Mouse (Mus musculus): ENCODE results near the gene Crabp2. TPM values are rescaled to one million over a fixed set of nuclear protein-coding genes. Genes with fewer than 3 reads are reported as not detected.

Crabp2 gene
- total RNA-seq, 2 experiments from 2014 or later: 1.3 to 3.5 TPM

DNA sequence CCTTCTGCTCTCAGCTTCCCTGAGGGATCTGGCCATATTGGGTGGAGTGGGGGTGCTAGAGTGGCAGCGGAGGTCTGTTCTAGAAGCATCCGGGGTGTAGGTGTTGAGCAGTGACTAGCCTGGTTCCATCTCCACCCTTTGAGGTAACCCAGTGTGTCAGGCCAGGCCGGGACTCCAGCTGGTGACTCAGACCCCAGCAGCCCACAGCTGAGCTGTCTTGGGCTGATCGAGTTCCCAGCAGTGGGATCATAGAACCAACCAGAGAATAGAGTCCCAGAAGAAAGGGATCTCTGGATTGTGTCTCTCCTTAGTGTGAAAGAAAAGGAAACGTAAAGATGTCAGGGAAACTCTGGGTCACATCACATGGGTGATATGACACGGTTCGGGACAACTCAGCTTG, 10.9 kb downstream of the Crabp2 start:
- DNase-seq: no peak

DNA sequence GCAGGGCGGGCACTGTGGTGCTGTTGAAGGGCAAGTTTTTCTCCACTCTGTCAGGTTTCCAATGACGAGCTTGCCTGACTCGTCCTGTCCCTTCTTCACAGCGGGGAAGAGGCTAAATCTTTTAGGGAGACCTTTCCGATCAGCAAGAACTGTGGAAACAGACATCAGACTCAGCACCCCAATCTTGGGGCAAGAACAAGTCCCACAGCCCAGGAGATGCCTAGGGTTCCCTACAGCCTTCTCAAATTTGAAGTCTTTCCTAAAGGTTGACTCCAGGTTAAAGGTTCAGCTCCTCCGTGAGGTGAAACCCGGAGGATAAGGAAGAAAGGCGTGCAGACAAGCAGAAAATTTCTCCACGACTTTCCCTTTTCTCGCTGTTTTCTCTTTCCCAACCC, 11.7 kb downstream of the Crabp2 start:
- DNase-seq: no peak

DNA sequence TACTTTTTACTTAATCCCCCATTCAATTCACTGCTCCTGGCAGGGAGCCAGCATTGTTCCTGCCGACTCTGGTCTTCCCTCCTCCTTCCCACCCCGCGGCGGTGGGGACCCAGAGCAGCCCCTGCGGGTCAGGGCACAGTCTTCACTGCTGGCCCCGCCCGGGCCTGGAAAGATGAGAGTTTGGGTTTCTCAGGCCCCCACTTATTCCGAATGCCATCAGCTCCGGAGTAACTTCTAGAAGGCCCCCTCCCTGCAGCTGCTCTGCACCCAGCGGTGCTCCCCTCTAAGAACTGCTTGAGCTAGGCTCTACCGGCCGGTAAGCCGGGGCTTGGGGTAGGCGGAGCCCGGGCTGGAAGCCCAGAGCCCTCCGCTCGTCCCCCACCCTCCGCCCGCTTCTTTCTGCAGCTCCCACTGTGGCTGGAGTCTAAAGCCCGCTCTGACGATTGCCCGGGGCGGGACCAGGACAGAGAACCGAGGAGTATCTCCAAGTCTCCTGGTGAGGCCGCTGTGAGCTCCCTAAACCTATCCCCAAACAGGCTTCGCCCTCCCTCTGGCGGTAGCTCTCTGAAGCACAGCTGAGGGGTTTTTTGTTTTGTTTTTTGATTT, 12.2 kb downstream of the Crabp2 start:
- peak; percentile 76 to 78 for DNase-seq

DNA sequence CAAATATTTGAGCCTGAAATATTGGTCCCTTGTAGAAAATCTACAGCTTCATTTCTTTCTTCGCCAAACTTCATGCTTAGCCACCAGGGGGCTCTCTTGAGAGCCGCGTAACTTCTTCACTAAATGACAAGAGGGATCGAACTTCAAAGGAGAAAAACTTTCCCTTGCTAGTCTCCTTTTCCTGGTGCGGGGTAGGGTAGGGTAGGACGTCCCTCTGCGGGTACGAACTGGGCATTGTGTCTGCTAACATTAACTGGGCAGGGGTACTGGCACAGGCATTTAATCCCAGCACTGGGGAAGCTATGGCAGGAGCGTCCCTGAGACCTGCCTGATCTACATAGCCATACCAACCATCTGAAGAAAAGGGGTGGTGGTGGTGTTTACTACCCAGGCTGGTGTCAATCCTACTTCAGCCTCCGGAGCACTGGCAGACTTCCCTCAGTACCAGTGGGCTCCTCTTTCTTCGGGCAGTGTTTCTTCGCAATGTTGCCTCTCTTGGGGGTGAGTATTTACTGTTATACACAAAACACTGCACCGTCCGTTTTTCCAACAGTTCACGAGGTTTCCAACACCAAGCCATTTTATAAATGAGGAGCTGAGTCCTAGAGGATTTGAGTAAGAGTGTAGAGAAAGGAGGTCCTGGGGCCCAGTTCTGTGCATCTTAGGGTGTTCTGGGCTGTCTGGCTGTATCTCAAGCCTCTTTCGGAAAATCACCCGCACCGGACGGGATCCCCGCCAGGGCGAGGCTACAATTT, 21.9 kb downstream of the Crabp2 start:
- DNase-seq: peak in 1 of 2 experiments; percentile 46

- DNase-seq: no peak
These were observed 22.5 kb downstream of the Crabp2 start, which contains the start of gene Nes for GRCm38 (mm10) chr3:87970939-87971488. Gene Nes (plus strand): TSS chr3:87971078.

DNA sequence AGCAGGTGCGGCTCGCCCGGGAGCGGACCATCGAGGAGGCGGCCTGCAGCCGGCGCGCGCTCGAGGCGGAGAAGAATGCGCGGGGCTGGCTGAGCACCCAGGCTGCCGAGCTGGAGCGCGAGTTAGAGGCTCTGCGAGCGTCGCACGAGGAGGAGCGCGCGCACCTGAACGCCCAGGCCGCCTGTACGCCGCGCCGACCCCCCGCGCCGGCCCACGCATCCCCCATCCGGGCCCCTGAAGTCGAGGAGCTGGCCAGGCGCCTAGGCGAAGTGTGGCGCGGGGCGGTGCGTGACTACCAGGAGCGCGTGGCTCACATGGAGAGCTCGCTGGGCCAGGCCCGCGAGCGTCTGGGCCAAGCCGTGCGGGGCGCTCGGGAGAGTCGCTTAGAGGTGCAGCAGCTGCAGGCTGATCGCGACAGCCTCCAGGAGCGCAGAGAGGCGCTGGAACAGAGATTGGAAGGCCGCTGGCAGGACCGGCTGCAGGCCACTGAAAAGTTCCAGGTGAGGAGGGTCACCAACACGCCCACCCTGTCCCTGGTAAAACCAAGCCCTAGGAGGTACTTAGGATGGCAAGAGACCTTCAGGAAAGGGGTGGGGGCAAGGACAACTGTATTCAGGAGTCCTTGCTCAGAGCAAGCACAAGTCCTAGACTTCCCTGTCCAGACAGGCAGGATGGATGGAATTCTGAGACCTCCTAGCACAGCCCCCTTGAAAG, 23.2 kb downstream of the Crabp2 start:
- no peak for DNase-seq

GRCm38 (mm10) chr3:87972203-87972664, 23.8 kb downstream of the Crabp2 start:
- DNase-seq: no peak

GRCm38 (mm10) chr3:87972776-87973175, 24.3 kb downstream of the Crabp2 start:
- no peak for DNase-seq

GRCm38 (mm10) chr3:87973593-87974380, 25.3 kb downstream of the Crabp2 start:
- no peak for DNase-seq

- DNase-seq: no peak
These were observed 26.0 kb downstream of the Crabp2 start for GRCm38 (mm10) chr3:87974381-87974987.

GRCm38 (mm10) chr3:87979493-87979892, 31.0 kb downstream of the Crabp2 start:
- DNase-seq: no peak

- no peak for DNase-seq
These were observed 31.6 kb downstream of the Crabp2 start for GRCm38 (mm10) chr3:87980085-87980484.

DNA sequence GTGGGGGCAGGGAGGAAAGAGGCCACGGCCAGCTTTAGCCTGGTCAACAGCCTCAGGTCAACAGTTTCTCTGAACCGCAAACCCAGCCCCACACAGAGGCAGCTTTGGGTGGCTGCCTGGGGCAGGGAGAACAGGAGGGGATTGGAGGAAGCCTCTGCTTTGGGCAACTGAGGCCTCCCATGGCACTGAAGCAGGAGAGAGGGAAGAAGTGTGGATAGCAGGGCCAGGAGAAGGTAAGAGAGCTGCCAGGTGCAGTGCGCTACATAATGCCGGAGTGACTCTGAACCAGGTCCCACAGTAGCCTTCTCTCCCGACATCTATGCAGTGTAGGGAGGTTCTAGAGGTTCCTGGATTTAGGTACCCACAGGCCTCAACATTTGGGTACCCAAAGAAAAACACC, 32.3 kb downstream of the Crabp2 start:
- no peak for DNase-seq

DNA sequence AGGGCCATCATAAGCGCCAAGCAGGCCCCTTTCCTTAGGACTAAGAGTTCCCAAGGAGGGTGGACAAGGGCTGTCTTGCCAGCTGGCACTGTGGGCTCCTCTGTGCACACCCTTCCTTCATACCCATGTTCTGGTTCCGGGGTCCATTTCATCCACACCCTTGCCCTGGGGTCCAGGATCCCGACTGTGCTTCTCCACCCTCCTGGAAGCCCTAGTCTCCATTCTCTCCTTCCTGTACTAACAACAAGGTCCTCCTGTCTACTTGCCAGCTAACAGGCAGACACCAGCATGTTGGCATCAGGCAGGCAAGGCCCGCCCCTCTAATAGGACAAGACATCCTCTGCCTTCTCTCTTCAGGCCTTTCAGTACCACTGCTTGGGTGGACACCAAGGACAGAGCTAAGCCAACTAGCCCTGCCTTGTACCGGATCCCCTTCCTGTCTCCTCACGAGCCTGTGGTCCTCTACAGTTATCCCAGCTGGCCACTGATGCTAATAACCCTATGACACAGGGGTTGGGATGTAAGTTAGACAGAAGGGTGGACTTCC, 32.8 kb downstream of the Crabp2 start:
- DNase-seq: no peak

- DNase-seq: no peak
These were observed 33.7 kb downstream of the Crabp2 start for GRCm38 (mm10) chr3:87981894-87982835.

- DNase-seq: no peak
These were observed 34.6 kb downstream of the Crabp2 start for GRCm38 (mm10) chr3:87982836-87983601.

DNA sequence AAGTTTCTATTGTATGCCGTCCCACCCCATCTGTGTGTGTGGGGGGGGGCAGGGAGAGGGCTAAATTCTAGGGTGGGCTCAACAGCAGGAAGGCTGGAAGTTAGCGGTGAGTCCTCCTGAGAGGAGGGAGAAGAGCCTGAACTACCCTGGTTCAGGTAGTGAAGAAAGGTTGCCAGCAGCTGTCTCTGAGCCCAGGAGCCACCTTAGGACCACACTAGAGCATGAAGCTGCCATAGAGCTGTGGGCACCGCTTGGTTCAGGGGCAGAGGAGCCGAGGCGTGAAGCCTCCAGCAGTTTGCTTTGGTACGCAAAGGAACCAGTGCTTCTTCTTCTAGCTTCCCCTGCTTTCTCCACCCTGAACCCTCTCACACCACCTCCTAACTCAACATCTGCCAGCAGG, 35.2 kb downstream of the Crabp2 start:
- DNase-seq: no peak

- no peak for DNase-seq
These were observed 35.6 kb downstream of the Crabp2 start for GRCm38 (mm10) chr3:87984094-87984493.

DNA sequence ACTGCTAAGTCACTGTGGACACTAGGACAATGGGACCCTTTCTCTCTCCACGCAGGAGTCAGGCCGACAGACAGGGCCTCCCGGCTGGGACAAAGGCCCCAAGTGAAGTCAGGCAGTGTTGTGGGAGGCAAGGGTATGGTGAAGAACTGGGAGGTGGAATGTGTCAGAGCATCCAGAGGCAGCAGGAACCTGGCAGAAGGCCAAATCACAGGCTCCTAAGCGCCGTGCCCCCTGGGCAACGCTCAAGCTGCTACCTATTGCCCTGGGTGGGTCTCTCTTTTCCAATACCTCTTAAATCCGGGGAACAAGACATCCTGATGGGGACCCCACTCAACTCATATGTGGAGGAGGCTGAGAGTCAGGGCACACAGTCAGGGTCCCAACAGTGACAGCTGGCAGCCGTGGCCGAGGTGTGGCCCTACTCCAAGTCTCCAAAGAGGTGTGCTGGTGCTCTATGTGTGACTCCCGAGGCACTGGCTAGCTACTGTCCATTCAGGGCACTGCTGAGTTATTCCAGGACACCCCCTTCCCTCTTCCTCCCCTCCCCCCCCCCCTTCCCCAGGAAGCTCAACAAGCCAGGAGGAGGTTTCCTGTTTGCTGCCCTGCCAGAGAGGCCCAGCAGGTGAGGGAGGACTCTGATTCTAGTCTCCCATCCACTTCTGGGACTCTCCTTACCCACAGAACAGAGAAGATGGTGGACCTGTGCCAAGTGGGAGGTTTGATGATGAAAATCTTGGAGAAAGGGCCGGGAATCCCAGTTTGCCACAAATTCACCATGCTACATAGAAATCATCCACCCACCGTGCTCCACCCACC, 37.2 kb downstream of the Crabp2 start:
- DNase-seq: no peak
